Mouse (Mus musculus) retina, adult 2 months (tissue): Measurements from ENCODE around the gene Blmh.

ENCODE experiments used
- DNase-seq: peaks from one replicate; pipeline ENCODE4 v3.0.0-alpha.2; 2012; ENCODE audit warnings: low read depth, low spot score

Blmh gene

DNA sequence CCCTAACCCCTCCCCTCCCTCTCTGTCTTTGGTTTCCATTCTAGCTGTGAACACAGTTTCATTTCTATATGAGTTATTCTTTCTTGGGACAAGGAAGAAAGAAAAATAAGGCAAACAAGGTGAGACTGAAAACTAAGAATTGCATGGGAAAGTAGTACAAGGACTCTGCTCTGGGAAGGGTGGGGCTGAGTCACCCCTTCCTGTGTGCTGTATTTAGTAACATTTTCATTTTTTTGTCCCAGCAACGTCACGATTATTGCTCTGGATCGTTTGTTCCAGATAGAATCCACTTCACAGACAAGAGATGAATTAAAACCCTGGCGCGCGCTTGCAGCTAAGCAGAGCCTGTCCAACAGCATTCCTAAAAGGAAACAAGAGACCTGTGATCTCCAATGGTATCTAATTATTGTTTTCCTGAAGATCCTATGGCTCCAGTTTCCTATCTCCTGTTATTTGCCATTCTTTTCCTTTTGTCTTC is at the start of gene Blmh:
Gene Blmh (plus strand): TSS at position 51 of the 478 bp plus-strand sequence.
- DNase-seq, result no peak

DNA sequence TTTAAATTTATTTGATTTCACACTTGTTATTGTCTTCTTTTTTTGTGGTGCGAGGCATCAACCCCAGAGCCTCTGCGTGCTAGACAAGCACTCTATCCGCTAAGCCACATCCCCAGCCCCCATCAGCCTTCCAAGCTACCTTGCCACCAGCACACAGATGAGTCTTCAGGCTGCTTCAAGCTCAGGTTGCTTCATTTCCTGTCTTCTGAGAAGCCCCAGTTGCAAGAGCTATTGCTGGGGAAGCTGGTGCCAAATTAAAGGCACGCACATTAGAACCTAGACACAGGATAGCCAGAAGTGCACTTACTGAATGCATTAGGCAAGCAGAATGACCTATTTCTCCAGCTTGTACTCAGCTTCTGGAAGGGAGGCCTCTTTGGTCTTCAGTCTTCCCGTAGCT is 44.8 kb upstream of the Blmh start:
- no peak for DNase-seq

DNA sequence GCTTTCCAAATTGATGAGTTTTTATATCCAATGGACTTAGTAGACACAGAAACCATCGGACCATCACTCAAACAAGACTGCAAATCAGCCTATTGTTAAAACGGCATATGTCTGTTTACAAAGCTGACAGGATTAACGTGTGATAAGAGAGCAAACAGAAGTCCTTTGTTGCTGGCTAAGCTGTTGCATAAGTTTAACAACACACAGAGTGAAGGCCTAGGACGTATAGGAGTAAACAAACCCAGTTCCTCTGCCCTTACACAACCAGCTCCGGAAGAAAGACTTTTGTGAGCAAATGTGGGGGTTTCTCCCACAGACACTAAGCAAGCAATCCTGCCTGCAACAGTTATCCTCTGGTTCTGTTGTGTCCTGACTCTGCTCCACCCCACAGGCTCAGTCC is 40.2 kb upstream of the Blmh start:
- no peak for DNase-seq

DNA sequence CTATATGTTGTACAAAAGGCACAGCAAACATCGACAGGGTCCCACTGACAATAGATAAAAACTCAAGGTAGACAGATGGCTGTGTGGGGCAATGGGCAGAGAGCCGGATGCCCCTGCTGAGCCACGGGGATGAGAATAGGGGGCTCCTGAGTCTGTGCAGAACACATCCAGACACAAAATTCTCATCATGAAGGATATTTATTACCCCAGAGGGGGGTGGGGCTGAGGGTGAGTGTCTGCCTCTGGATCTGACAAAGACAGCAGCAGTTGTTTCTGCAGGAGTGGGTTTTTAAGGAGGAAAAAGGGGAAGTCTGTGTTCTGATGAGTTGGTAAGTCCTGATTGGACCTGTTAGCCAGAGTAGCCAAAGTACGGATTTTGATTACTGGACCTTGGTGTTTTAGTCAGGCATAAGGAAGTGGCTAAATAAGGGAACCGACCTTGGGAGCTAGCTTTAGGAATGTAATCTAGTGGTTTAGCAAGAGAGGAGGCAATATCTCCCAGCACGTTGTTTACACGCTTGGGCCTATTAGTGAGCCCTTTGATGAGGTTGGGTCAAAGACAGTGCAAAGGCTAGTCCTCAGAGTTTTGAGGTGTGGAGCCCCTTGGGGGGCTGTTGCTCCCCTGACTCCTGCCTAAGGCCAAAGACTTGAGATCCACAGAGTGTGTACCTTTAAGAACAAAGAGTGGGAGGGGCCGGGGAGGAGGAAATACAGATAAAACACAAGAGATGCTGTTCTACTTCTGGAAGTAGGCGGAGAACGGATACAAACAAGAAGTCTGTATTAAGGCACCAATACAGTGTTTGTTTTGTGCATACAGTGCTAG is 35.1 kb upstream of the Blmh start:
- no peak for DNase-seq

DNA sequence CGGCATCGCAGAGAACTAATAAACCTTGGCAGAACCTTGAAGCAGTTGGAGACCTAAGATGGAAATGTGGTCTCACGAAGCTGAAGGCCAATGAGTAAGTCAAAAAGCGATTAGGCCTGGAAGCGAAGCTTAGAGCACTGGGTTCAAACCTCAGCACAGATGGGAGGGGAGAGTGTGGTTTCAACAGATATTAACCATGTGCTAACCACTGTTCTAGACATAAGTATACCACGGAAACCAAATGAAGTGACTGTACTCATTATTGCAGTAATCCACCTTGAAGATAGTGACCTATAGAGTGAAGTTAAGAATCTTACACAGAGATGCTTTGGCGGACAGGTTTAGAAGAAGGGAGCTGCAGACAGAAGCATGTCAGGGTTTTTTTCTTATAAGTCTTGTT is 33.4 kb upstream of the Blmh start:
- no peak for DNase-seq

DNA sequence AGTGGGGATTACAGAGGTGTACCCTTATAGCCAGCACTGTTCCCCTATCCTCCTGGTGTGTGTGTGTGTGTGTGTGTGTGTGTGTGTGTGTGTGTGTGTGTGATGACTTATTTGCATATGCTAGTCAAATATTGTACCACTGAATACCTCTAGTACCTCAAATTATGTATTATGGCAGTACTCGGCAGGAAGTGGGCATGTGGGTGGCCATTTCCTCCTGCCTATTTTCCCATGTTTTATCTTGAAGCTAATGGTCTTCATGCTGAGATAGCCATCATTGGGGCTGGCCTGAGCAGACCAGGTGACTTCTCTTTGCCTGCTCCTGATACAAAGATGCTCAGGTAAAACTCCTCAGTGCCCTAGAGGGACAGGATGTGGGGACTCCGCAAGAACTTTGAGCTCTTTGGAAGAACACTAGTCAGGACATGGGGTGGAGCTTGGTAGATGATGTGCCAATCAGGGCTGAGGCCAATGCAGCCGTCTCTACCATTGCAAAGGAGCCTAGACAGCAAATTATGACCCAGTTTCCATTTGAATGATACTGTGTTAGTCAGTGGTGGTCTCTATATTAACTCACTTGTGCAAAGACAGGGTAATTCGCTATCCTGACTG is 32.8 kb upstream of the Blmh start:
- no peak for DNase-seq

DNA sequence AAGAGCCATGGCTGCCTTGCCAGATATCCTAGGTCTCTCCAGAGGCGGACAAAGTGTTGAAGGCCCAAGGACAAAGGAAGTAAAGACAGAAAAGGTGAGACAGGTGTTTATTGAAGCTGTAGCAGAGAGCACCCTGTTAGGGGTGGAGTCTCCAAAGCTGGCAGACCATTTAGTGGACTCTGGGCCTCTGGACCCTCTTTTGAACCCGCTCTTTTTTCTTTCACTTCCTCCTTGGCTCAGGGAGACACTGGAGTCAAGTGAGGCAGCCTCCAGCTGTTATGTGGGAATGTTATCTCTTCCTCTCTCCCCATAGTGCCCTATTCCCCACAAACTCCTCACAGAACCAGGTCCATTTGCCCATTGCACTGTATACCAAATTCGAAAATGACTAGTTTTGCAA is 31.6 kb upstream of the Blmh start:
- no peak for DNase-seq

DNA sequence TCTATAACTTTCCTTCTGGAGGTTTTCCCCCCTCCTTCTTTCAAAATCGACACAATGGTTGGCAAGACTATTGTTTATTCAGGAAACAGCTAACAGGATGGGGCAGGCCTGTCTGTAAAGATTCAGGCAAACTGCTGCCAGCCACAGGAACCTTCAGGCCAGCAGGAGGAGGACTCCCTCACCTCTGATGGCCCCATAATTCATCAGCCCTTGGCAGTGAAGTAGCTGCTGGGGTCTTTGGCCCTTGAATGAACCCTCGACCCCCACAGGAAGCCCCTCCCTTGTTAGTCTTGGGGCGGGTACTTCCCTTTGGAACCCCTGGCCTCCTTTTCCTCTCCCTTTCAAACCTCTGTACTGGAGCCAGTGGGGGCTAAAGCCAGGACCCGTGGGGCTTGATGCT is 31.0 kb upstream of the Blmh start:
- no peak for DNase-seq

DNA sequence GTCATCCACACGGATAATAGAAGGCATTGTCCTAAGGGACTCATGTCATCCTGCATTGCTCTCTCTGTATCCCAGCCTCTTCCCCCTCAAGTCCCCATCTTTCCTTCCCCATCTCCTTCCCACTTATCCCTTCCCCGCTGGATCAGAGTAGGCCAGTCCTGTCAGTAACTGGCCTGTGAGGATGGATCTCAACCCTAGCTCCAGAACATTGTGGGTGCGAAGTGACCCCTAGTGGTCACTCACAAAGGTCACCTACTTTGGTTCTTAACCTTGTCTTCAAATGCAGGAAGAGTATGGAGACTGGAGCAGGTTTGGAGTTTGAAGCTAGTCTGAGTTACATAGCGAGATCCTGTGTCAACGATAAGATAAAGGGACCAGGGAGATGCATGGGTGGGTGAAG is 30.4 kb upstream of the Blmh start:
- DNase-seq, result peak; percentile 37

DNA sequence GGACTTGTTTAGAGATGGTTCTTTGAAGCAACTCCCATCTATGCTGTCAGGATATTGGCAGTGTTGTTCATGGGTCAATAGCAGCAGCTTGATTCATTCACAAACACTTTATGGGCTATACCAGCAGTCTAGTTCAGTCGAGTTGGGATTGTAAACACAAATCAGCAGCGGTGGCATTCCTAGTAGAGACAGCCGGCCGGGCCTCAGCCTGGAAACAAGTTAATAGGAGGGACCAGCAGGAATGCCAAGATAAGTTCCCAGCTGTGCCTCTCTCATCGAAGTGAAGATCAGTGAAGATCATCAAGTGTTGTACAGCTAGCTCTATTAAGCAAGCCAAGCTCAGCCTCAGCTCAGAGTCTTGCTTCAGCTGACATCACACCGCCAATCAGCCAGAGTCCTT is 28.2 kb upstream of the Blmh start:
- DNase-seq, result no peak

DNA sequence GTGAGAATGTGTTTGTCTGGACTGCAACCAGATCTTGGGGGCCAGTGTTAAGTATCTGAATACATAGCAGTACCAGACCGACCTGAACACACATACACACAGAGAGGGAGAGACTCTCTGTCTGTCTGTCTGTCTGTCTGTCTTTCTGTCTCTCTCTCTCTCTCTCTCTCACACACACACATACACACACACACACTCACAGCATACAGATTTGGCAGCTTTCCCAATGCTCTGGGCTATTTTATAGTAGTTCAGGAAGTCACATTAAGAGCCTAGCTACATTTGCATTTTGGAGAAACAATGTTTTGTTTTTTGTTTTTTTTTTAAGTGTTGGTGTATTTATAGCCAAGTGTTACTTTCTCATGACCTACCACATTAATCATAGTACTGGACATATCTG is 27.5 kb upstream of the Blmh start:
- DNase-seq, result no peak

DNA sequence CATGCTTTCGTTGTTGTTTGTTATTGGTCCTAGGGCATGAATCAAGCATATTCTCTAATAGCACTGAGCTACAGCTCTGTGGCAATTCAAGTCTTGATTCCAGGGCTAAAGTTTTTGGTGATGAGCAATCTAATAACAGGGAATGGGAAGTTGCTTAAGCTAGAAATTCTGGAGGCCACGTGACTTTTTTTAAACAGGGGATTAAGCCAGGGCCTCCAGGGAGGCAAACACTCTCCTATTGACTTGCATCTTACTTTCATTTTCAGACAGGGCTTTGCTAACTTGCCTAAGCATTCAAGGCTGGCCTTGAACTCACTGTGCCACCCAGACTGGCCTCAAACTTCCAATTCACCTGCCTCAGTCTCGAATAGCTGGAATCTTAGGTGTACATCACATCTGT is 26.7 kb upstream of the Blmh start:
- no peak for DNase-seq

DNA sequence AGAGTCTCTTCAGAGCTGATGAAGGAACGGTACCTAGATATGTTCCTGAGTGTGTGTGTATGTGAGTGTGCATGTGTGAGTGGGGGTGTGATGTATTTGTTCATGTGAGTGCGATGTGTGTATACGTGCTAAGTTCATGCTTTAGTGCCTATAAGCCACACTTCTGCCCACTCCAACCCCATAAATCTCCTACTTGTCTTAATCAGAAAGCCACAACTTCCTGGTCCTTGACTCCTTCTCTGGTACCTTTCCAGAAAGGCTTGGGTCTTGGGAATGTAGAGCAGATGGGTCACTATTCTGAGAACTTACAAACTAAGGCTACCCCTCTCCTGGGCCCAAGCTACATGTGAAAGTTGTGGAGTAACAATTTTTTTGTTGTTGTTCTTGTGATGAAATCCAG is 25.9 kb upstream of the Blmh start:
- DNase-seq, result no peak

DNA sequence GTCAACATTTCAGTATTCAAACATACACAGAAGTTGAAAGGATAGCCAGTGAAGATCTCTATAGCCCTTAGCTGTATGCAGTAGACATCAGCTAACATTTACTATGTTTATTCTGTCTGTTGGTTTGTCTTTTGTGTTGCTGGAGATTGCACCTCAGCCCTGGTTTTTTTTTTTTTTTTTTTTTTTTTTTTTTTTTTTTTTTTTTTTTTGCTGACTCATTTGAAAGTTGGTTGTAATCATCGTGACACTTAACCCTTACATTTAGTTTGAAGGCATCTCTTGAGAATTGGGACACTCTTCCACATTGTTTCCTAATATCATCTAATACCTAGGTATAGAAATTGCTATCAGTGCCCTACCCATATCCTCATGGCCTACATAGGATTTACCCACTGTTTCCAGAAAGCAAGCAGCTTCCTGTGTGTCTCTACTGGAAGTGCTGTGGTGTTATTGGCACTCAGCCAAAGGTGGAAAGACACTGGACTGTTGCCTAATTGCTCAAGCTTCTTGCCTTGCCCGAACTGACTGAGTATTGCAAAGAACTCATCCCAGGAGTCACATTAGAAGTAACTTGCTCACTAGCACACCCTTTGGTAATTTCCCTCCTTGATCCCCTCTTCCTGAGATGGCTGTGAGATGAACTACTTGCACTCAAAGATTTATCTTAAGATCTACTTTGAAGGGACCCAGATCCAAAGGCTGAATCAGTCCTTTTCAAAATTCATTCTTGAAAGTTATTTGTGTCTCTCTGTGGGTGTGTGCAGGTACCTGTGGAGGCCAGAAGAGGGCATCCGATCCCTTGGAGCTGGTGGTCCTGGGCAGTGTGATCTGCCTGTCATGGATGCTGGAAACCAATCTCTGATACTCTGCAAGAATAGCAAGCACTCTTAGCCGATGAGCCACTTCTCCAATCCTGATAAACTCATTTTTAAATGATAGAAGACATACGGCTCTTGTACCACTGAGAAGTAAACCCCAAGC is 24.6 kb upstream of the Blmh start:
- no peak for DNase-seq

DNA sequence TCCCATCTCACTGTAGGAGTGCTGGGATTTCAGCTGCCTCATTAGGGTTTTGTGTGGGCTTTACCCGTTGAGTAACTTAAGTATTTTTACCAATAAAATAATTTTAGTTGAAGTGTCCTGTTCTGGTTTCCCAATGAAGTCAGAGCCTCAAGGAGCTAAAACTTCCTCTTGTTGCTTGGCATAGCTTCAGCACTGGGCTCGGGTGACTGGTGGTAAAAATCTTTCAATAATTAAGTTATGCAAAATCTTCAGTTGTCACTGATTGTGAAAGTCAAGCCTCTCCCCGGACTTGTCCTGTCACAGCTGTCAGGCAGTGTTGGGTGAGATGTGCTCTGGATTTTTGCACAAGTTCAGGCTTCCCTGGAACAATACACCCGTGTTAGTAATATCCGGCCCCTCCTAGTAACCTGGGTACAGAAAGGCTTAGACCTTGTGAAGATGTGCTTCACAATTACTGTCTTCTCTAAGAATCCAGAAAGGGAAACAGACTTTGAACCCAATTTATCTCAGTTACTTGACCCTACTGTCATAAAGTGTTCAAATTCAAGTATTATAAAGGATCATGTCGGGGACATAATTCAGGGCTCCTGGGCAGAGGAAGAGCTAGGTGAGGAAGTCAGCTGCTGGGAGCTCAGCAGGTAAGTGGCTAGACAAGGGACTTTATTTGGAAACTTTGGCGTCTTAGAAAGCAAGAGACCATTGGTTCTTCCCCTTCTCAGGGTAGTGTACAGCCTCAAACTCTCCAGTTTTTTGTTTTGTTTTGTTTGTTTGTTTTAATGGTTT is 22.8 kb upstream of the Blmh start, which contains the start of gene Tmigd1:
Gene Tmigd1 (plus strand): TSS at position 581 of the 783 bp plus-strand sequence.
- no peak for DNase-seq

DNA sequence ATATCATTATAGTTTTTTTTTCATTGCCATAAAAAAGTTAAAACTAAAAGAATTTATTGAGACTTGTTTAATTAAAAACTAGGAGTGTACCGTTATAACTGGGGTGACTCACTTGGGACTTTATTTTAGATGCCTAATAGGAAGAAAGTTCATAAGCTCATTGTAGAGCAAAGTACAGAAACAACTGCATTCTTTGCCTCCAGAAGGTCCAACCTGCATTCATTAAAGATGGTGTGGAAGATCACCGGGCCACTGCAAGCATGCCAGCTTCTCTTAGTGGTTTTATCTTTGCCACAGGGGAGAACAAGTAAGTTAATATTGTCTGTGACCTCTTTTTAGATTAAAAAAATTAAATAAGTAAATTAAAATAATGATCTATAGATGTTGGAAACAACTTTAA is 20.3 kb upstream of the Blmh start:
- DNase-seq, result no peak

DNA sequence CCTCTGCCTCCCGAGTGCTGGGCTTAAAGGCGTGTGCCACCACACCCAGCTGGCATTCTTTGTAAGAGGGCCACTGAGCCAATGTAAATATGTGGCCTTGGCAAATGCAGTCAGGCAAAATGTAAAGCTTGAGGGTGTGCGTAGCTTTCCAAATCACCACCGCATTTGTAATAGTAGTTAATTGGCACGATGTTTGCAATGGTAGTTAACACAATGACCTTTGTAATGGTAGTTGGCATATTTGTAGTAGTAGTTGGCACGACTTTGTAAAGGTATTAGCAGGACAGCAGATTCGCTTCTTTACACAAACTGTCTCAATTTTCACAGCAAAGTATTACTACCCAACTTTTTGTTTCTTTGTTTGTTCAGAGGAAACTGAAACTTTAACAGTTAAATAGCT is 16.0 kb upstream of the Blmh start:
- no peak for DNase-seq

DNA sequence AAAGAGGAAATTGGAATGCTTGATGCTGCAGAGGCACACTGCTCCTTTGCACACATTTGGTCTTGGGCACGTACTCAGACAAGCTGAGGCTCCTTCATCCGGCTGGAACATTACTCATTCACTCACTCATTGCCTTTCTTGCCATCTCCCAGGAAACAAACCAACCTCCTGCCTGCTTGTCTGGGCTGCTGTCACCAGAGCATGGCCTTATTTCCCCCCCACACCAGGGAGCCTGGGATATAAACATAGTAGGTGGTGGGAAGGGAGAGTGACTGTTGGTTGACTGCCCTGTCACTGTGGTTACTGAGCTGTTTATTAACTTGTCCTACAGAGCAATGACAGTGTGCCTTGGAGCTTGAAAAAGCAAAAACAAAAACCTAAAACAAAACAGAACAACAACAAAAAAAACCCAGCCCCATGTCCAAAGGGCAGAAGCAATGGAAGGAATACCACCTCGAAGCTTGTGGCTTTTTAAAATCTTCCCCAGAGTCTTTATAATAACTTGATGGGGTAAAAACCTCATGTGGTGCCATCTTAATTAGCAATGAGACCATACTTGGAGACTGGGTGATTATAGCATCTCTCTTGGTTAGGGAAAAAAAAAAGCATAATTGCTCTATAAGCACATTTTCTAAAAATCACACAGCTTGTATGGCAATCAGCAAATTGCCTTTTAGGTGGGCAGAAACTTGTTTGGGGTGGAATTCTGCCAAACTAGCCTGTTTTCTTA is 13.1 kb upstream of the Blmh start:
- no peak for DNase-seq

DNA sequence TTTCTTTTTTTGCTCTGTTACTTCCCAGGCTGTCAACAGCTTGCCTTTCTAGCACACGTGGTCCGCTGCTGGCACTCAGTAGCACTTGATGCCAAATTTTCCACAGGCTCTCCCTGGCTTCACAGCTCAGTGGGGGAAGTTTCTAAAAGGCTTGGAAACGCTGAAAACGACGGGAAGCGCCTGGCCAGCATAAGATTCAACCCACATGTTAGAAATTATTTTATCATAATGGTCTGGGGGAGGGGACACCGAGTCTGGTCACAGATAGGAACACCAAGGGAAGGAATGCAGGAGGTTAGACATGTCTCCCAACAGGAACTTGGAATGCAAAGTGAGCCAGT is 12.6 kb upstream of the Blmh start:
- DNase-seq, result no peak

DNA sequence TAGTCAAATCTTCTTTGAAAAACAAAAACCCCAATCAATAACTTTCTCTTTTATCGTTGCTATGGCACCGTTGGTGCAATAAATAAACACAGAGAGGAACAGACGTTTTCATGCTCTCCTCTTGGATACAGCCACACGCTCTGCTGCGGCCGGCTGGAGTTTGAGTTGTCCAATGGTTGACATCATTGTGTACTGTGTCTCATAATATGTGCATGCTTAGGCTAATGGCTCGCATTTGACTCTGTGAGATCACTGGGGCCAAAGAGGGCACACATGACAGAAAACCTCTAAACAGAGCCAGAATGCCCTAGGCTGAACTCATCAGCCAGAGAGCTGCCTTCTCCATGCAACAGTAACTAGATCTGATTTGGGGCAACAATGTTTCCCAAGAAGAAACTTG is 10.2 kb upstream of the Blmh start:
- DNase-seq, result no peak
